Mouse (Mus musculus): Measurements from ENCODE around the gene Tlnrd1.

DNA sequence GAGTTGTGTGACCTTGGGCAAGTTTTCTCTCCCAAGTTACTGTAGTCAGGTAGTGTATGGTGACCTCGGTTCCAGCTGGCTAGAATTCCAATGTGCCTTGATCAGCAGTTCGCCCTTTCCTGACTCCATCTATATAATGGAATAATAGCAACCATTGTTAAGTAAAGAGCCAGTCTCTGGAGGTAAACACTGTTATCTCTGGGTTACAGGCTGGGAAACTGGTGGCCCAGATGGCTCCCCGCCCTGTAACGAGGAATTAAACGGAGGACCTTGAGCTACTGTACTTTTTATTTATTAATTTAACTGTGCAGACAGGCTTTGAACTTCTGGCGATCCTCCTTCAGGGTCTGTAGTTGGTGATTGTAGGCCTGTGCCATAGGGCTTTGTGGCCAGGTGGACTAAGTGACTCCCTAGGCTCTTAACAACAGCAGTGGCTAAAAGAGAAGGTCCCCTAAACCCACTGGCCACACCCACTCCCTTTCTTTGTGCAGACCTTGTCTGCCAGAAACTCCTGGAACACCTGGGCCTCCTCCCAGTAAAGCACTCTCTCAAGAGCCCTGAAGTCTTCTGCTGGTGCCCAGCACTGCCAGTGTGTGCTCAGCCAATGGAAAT is 922 bp upstream of the Tlnrd1 start:
- TF ChIP-seq CTCF (IDR thresholded peaks at IDR 0.05; ENCODE audit: extremely low read depth, insufficient read length, insufficient replicate concordance, low read depth, low read length): no peak
- TF ChIP-seq POLR2A (IDR thresholded peaks at IDR 0.05; ENCODE audit: low read depth, low read length): no peak
